Mouse (Mus musculus) embryonic fibroblast, embryonic 13.5 days (primary cell): ENCODE data around the gene Spata13.

Source experiments
- CTCF ChIP-seq: IDR thresholded peaks from 2 replicates; pipeline ENCODE4 v1.5.1; 2011; ENCODE audit warnings: mild to moderate bottlenecking, control low read depth, low read length, moderate library complexity, borderline replicate concordance; ENCODE audit not compliant: insufficient read depth
- POLR2A ChIP-seq: IDR thresholded peaks from 2 replicates; pipeline ENCODE4 v1.6.1; 2011; ENCODE audit warnings: low read depth, mild to moderate bottlenecking, control low read depth, low read length, moderate library complexity

DNA sequence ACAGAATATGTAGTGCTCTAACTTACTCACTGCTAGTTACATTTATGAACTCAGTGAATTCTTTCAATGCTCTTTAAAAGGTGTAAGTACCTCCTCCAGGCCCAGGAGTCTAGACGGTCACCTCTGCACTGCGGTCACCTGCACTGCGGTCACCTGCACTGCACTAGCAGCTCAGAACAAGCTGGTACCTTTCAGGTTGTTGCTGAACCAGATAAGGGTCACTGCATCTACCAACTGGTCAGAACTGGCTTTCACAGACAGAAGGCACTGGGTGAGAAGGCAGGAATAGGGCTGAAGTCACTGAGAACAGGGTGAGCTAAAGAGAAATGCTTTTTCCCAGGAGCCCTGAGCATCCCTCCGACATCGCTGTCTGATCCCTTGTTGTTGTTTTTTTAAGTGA is 120.9 kb downstream of the Spata13 start:
- no peak for TF ChIP-seq CTCF
- no peak for TF ChIP-seq POLR2A
